In genomic region chr15:77764391-77765006, GRCm38 (mm10) we compare ENCODE assay signal across 10 mouse cellular contexts. TPM values are rescaled to one million over a fixed set of nuclear protein-coding genes. Genes with fewer than 3 reads are reported as not detected.
DNase-seq lines count a peak whose midpoint lies in the region; ATAC-seq and TF ChIP-seq lines count a peak whose summit lies in the region.
"Had no signal": no experiment of that assay in that cellular context is flagged by ENCODE, and none has a peak within 500 bp of the region (broad histone marks: within the 10 kb centered on the region; RNA-seq: fewer than 3 reads in every experiment).

No protein-coding gene starts in this region.

- no peak for DNase-seq in layer of hippocampus, adult 2 months (ENCODE audit: low spot score in 2 of 2)
- DNase-seq in layer of hippocampus, adult 9-11 months: no peak
- DNase-seq in heart, postnatal 25 days (ENCODE audit: low spot score): peak; percentile 80
- peak; percentile 84 for DNase-seq in lung, postnatal 25 days (ENCODE audit: low spot score)
- DNase-seq in right cerebral cortex, postnatal 14 days: no peak
- DNase-seq in hindbrain, embryonic 14.5 days (ENCODE audit: low spot score): no peak

- TF ChIP-seq POLR2A in bone marrow macrophage, adult 2 months (IDR thresholded peaks at IDR 0.05; ENCODE audit: borderline replicate concordance, low read depth, low read length): no peak

- intact Hi-C loops in heart, postnatal 25 days (cut with DNase I): no loop called here

- 73% methylated on average over 13 of the region's 13 CpGs for WGBS in hindbrain, embryonic 14.5 days

- H3K4me3 ChIP-seq in layer of hippocampus, adult 2 months: no peak overlapping the region
- no peak overlapping the region for H3K4me3 ChIP-seq in bone marrow macrophage, adult 2 months (ENCODE audit: insufficient read depth, low read length)
- H3K4me3 ChIP-seq in hindbrain, embryonic 14.5 days (replicated peaks; ENCODE audit: low read length): no peak overlapping the region

- H3K9ac ChIP-seq in hindbrain, embryonic 14.5 days: no peak overlapping the region

- TF ChIP-seq CTCF in layer of hippocampus, adult 2 months (conservative IDR thresholded peaks at IDR 0.05): no peak
- TF ChIP-seq CTCF in bone marrow macrophage, adult 2 months (IDR thresholded peaks at IDR 0.05; ENCODE audit: low read depth, low read length): no peak

- ATAC-seq in activated CD4-positive, CD25-positive, alpha-beta regulatory T cell, adult 4 months: no peak
- no peak for ATAC-seq in hindbrain, embryonic 14.5 days (ENCODE audit: low FRiP score)

- H3K9me3 ChIP-seq in hindbrain, embryonic 14.5 days (ENCODE audit: control insufficient read depth, low read length): no peaks in the 10 kb centered on the region

- peaks cover 18% of the 10 kb centered on the region for H3K4me1 ChIP-seq in bone marrow macrophage, adult 2 months (ENCODE audit: control insufficient read depth, insufficient read depth, low read length)
- H3K4me1 ChIP-seq in hindbrain, embryonic 14.5 days (replicated peaks; ENCODE audit: control insufficient read depth, insufficient read depth, low read length): no peaks in the 10 kb centered on the region

- peaks cover 93% of the 10 kb centered on the region for H3K36me3 ChIP-seq in hindbrain, embryonic 14.5 days (replicated peaks; ENCODE audit: control insufficient read depth, insufficient read depth)

- H3K27ac ChIP-seq in layer of hippocampus, adult 2 months: peak overlapping the region; percentile 48; the same call in 1 of the 2 replicates
- H3K27ac ChIP-seq in bone marrow macrophage, adult 2 months (ENCODE audit: insufficient read depth, low read depth, low read length): peak overlapping the region; percentile 92
- H3K27ac ChIP-seq in hindbrain, embryonic 14.5 days: no peak overlapping the region

- no peak overlapping the region for H3K4me2 ChIP-seq in hindbrain, embryonic 14.5 days (replicated peaks)

- H3K27me3 ChIP-seq in hindbrain, embryonic 14.5 days (ENCODE audit: control insufficient read depth, insufficient read depth, low read length): no peaks in the 10 kb centered on the region

RNA-seq across cellular contexts. Expression of gene Apol8, which starts 7.7 kb away (rescaled TPM):
- total RNA-seq in layer of hippocampus, adult 2 months (2021): 1 to 10 TPM; 5.7 to 7.4 TPM
- polyA plus RNA-seq in bone marrow macrophage, adult 2 months (2012; ENCODE audit: insufficient read depth, insufficient read length, missing spikeins): not detected in 2 replicates
- not detected for total RNA-seq in heart, postnatal 25 days (2021)
- not detected for polyA plus RNA-seq in activated CD4-positive, CD25-positive, alpha-beta regulatory T cell, adult 4 months (2017; shearing (Covaris generic))
- polyA plus RNA-seq in hindbrain, embryonic 14.5 days (2014; fragmentation: Nextera tagmentation; extraction: Ambion mirVana): not detected in 2 replicates

RNA-seq across cellular contexts. Expression of gene Apol9b, which starts 35.7 kb away (rescaled TPM):
- not detected for total RNA-seq in layer of hippocampus, adult 2 months (2021)
- 0.72 and 1.0 TPM in 2 replicates for polyA plus RNA-seq in bone marrow macrophage, adult 2 months (2012; ENCODE audit: insufficient read depth, insufficient read length, missing spikeins)
- total RNA-seq in heart, postnatal 25 days (2021): not detected
- 10 to 100 TPM; 43.8 to 61.2 TPM for polyA plus RNA-seq in activated CD4-positive, CD25-positive, alpha-beta regulatory T cell, adult 4 months (2017; shearing (Covaris generic))
- 0.19 TPM in 1 of 2 replicates, not detected in the other for polyA plus RNA-seq in hindbrain, embryonic 14.5 days (2014; fragmentation: Nextera tagmentation; extraction: Ambion mirVana)
- total RNA-seq: ES-E14; layer of hippocampus, postnatal 25 days had no signal

Comparison
In these comparisons a context has a peak if more than half of its experiments do, and no peak if none do; other contexts are left out.
1. DNase-seq: peak in heart, postnatal 25 days (single experiment) and lung, postnatal 25 days (single experiment); none in layer of hippocampus, adult 2 months (0 of 2), layer of hippocampus, adult 9-11 months (single experiment), right cerebral cortex, postnatal 14 days (single experiment) and hindbrain, embryonic 14.5 days (single experiment).
2. RNA of gene Apol9b, which starts 35.7 kb away (polyA plus RNA-seq): 43.8 to 61.2 TPM in activated CD4-positive, CD25-positive, alpha-beta regulatory T cell, adult 4 months; 0.72 to 1.0 TPM in bone marrow macrophage, adult 2 months and 0.19 TPM in hindbrain, embryonic 14.5 days; every median in the first group is over 10 times any median in the second.